Mouse (Mus musculus) limb, embryonic 12.5 days (tissue): ENCODE results near the gene Etv4. TPM values are rescaled to one million over a fixed set of nuclear protein-coding genes. Genes with fewer than 3 reads are reported as not detected.

Experiments
- ATAC-seq: fragments of 200-750 bp; cut with Nextera tagmentation; 2 replicates; pipeline ENCODE4 v1.8.0; 2017; ENCODE audit warnings: low read depth, moderate TSS enrichment; ENCODE audit not compliant: insufficient number of reproducible peaks, insufficient read depth, low FRiP score, low TSS enrichment
- H3K27ac ChIP-seq: fragments of 300-500 bp; sonication (generic); 2 replicates; pipeline ENCODE4 v1.5.1; 2016; ENCODE audit warnings: mild to moderate bottlenecking, moderate library complexity
- H3K27me3 ChIP-seq: fragments of 300-500 bp; sonication (generic); 2 replicates; pipeline ENCODE4 v1.6.1; 2016; ENCODE audit warnings: mild to moderate bottlenecking, moderate library complexity
- H3K36me3 ChIP-seq: fragments of 300-500 bp; sonication (generic); 2 replicates; pipeline ENCODE4 v1.6.1; 2016; ENCODE audit warnings: mild to moderate bottlenecking, moderate library complexity
- H3K4me1 ChIP-seq: fragments of 300-500 bp; sonication (generic); replicated peaks from 2 replicates; pipeline ENCODE4 v1.6.1; 2016
- H3K4me2 ChIP-seq: fragments of 300-500 bp; sonication (generic); 2 replicates; pipeline ENCODE4 v1.6.1; 2016; ENCODE audit warnings: mild to moderate bottlenecking, moderate library complexity
- H3K4me3 ChIP-seq: fragments of 300-500 bp; sonication (generic); replicated peaks from 2 replicates; pipeline ENCODE4 v1.5.1; 2016; ENCODE audit warnings: mild to moderate bottlenecking
- H3K9ac ChIP-seq: fragments of 300-500 bp; sonication (generic); replicated peaks from 2 replicates; pipeline ENCODE4 v1.6.1; 2016; ENCODE audit warnings: mild to moderate bottlenecking, moderate library complexity
- H3K9me3 ChIP-seq: fragments of 300-500 bp; sonication (generic); 2 replicates; pipeline ENCODE4 v1.6.1; 2016; ENCODE audit warnings: mild to moderate bottlenecking, moderate library complexity
- WGBS: fragments of 180-500 bp; shearing (Covaris S2); methylation state at CpG from one replicate; pipeline ENCODE4 v1.1.7; 2016; 5-methylcytosine and 5-hydroxymethylcytosine counted together
- polyA plus RNA-seq: library from polyadenylated mRNA; unstranded; fragments of >200 nt; fragmentation: Nextera tagmentation; extraction: Ambion mirVana; gene quantifications from 2 replicates; pipeline ENCODE4 v1.2.1, GENCODE M21; 2016

Gene Etv4
- polyA plus RNA-seq, 1 experiment from 2014 or later = 26.2 TPM

GRCm38 (mm10) chr11:101785852-101786205 lies 658 bp upstream of the Etv4 start:
- peak overlapping the region; percentile 25; the same call in 1 of the 2 replicates for H3K27ac ChIP-seq
- no peak for ATAC-seq
- no peaks in the 10 kb centered on the region for H3K36me3 ChIP-seq
- H3K27me3 ChIP-seq = peaks cover 46% of the 10 kb centered on the region
- no peaks in the 10 kb centered on the region for H3K9me3 ChIP-seq
- H3K4me1 ChIP-seq = peaks cover 30% of the 10 kb centered on the region
- 0 out of 2 replicates have a peak overlapping the region, but pooled peaks have one; percentile 12 for H3K9ac ChIP-seq
- peak overlapping the region; percentile 98 for H3K4me2 ChIP-seq
- H3K4me3 ChIP-seq = peak overlapping the region; percentile 60
- 11% methylated on average over 7 of the region's 7 CpGs for WGBS

GRCm38 (mm10) chr11:101784488-101785142 lies 556 bp downstream of the Etv4 start:
- Histone ChIP-seq H3K4me3 (peak overlapping the region; percentile 60), H3K36me3 (no peaks in the 10 kb centered on the region), H3K9ac (peak overlapping the region; percentile 73), H3K4me2 (peak overlapping the region; percentile 98), H3K27ac (peak overlapping the region; percentile 84), H3K9me3 (no peaks in the 10 kb centered on the region), H3K4me1 (peaks cover 23% of the 10 kb centered on the region), H3K27me3 (peaks cover 46% of the 10 kb centered on the region)
- peak; percentile 49 for ATAC-seq
- under 1% methylated on average over 65 of the region's 67 CpGs for WGBS

- H3K27ac ChIP-seq = peak overlapping the region; percentile 84
- under 1% methylated on average over 19 of the region's 19 CpGs for WGBS
- ATAC-seq = no peak
- no peaks in the 10 kb centered on the region for H3K9me3 ChIP-seq
- H3K4me2 ChIP-seq = peak overlapping the region; percentile 98
- H3K4me3 ChIP-seq = peak overlapping the region; percentile 60
- H3K27me3 ChIP-seq = peaks cover 46% of the 10 kb centered on the region
- H3K9ac ChIP-seq = peak overlapping the region; percentile 73
- H3K4me1 ChIP-seq = peaks cover 23% of the 10 kb centered on the region
- H3K36me3 ChIP-seq = no peaks in the 10 kb centered on the region
Measured at GRCm38 (mm10) chr11:101784072-101784471, 1.1 kb downstream of the Etv4 start.

GRCm38 (mm10) chr11:101783584-101783983 lies 1.6 kb downstream of the Etv4 start:
- peaks cover 46% of the 10 kb centered on the region for H3K27me3 ChIP-seq
- H3K9ac ChIP-seq = peak overlapping the region; percentile 73; the same call in 1 of the 2 replicates
- 22% methylated on average over 9 of the region's 9 CpGs for WGBS
- ATAC-seq = no peak
- peak overlapping the region; percentile 60 for H3K4me3 ChIP-seq
- peak overlapping the region; percentile 98 for H3K4me2 ChIP-seq
- no peaks in the 10 kb centered on the region for H3K9me3 ChIP-seq
- peaks cover 23% of the 10 kb centered on the region for H3K4me1 ChIP-seq
- no peaks in the 10 kb centered on the region for H3K36me3 ChIP-seq
- peak overlapping the region; percentile 84; the same call in 1 of the 2 replicates for H3K27ac ChIP-seq

- Histone ChIP-seq H3K9me3 (no peaks in the 10 kb centered on the region), H3K4me3 (0 out of 2 replicates have a peak overlapping the region, but pooled peaks have one; percentile 60), H3K36me3 (no peaks in the 10 kb centered on the region), H3K4me1 (peaks cover 23% of the 10 kb centered on the region), H3K4me2 (peak overlapping the region; percentile 98), H3K9ac (no peak overlapping the region), H3K27me3 (peaks cover 45% of the 10 kb centered on the region), H3K27ac (no peak overlapping the region)
- ATAC-seq = no peak
- 54% methylated on average over 1 of the region's 1 CpGs for WGBS
Measured at GRCm38 (mm10) chr11:101783135-101783534, 2.0 kb downstream of the Etv4 start.

GRCm38 (mm10) chr11:101776846-101777245 lies 8.3 kb downstream of the Etv4 start:
- Histone ChIP-seq H3K27ac (no peak overlapping the region), H3K36me3 (peaks cover 3% of the 10 kb centered on the region; the same call in 1 of the 2 replicates), H3K27me3 (peaks cover 9% of the 10 kb centered on the region; the same call in 1 of the 2 replicates), H3K4me3 (no peak overlapping the region), H3K4me2 (no peak overlapping the region), H3K9me3 (no peaks in the 10 kb centered on the region), H3K9ac (no peak overlapping the region), H3K4me1 (peaks cover 12% of the 10 kb centered on the region)
- ATAC-seq = no peak
- 80% methylated on average over 4 of the region's 4 CpGs for WGBS

- no peak overlapping the region for H3K9ac ChIP-seq
- peak overlapping the region; percentile 57 for H3K4me2 ChIP-seq
- peak overlapping the region; percentile 26; the same call in 1 of the 2 replicates for H3K27ac ChIP-seq
- peak; percentile 88 for ATAC-seq
- H3K4me3 ChIP-seq = peak overlapping the region; percentile 29
- H3K4me1 ChIP-seq = peaks cover 14% of the 10 kb centered on the region
- peaks cover 8% of the 10 kb centered on the region; the same call in 1 of the 2 replicates for H3K27me3 ChIP-seq
- WGBS = under 1% methylated on average over 16 of the region's 16 CpGs
- H3K36me3 ChIP-seq = peaks cover 33% of the 10 kb centered on the region
- no peaks in the 10 kb centered on the region for H3K9me3 ChIP-seq
Measured at GRCm38 (mm10) chr11:101772449-101772848, 12.7 kb downstream of the Etv4 start.

GRCm38 (mm10) chr11:101772027-101772426 lies 13.1 kb downstream of the Etv4 start:
- Histone ChIP-seq H3K9me3 (no peaks in the 10 kb centered on the region), H3K27me3 (peaks cover 8% of the 10 kb centered on the region; the same call in 1 of the 2 replicates), H3K4me2 (peak overlapping the region; percentile 57), H3K9ac (no peak overlapping the region; the same call in 1 of the 2 replicates), H3K4me3 (no peak overlapping the region; the same call in 1 of the 2 replicates), H3K36me3 (peaks cover 37% of the 10 kb centered on the region), H3K4me1 (peaks cover 14% of the 10 kb centered on the region), H3K27ac (peak overlapping the region; percentile 26; the same call in 1 of the 2 replicates)
- WGBS = 3% methylated on average over 5 of the region's 5 CpGs
- ATAC-seq = peak; percentile 50

GRCm38 (mm10) chr11:101770266-101770665 lies 14.9 kb downstream of the Etv4 start:
- Histone ChIP-seq H3K9me3 (no peaks in the 10 kb centered on the region), H3K27ac (no peak overlapping the region), H3K4me2 (no peak overlapping the region), H3K9ac (no peak overlapping the region; the same call in 1 of the 2 replicates), H3K27me3 (peaks cover 8% of the 10 kb centered on the region; the same call in 1 of the 2 replicates), H3K4me1 (peaks cover 14% of the 10 kb centered on the region), H3K4me3 (no peak overlapping the region), H3K36me3 (peaks cover 51% of the 10 kb centered on the region)
- WGBS = 93% methylated on average over 12 of the region's 12 CpGs
- no peak for ATAC-seq

- Histone ChIP-seq H3K9ac (no peak overlapping the region), H3K9me3 (no peaks in the 10 kb centered on the region), H3K4me3 (no peak overlapping the region), H3K4me2 (no peak overlapping the region), H3K36me3 (peaks cover 65% of the 10 kb centered on the region), H3K4me1 (peaks cover 14% of the 10 kb centered on the region), H3K27me3 (peaks cover 4% of the 10 kb centered on the region; the same call in 1 of the 2 replicates), H3K27ac (no peak overlapping the region)
- ATAC-seq = no peak
- WGBS = 92% methylated on average over 6 of the region's 6 CpGs
Measured at GRCm38 (mm10) chr11:101768721-101769120, 16.4 kb downstream of the Etv4 start.

- H3K9ac ChIP-seq = no peak overlapping the region
- H3K27me3 ChIP-seq = no peaks in the 10 kb centered on the region
- 84% methylated on average over 5 of the region's 5 CpGs for WGBS
- no peak overlapping the region for H3K4me3 ChIP-seq
- H3K9me3 ChIP-seq = no peaks in the 10 kb centered on the region
- peaks cover 73% of the 10 kb centered on the region for H3K36me3 ChIP-seq
- no peak for ATAC-seq
- H3K4me1 ChIP-seq = peaks cover 7% of the 10 kb centered on the region
- H3K4me2 ChIP-seq = no peak overlapping the region
- H3K27ac ChIP-seq = no peak overlapping the region
Measured at GRCm38 (mm10) chr11:101767326-101767725, 17.8 kb downstream of the Etv4 start.
